Mouse (Mus musculus) midbrain, postnatal 0 days (tissue): ENCODE results near the gene Sel1l3. TPM values are rescaled to one million over a fixed set of nuclear protein-coding genes. Genes with fewer than 3 reads are reported as not detected.

ENCODE experiments used
- ATAC-seq: fragments of 200-750 bp; cut with Nextera tagmentation; 2 replicates; pipeline ENCODE4 v1.8.0; 2017; ENCODE audit warnings: moderate number of reproducible peaks, mild to moderate bottlenecking, moderate TSS enrichment, moderate library complexity; ENCODE audit not compliant: low FRiP score
- DNase-seq: peaks from one replicate; pipeline ENCODE4 v3.0.0-alpha.2; 2015; ENCODE audit warnings: low spot score
- H3K27ac ChIP-seq: fragments of 300-500 bp; sonication (generic); 2 replicates; pipeline ENCODE4 v1.5.1; 2014; ENCODE audit warnings: low read depth, mild to moderate bottlenecking, low read length, mixed read lengths
- H3K27me3 ChIP-seq: fragments of 300-500 bp; sonication (generic); 2 replicates; pipeline ENCODE4 v1.6.1; 2014; ENCODE audit warnings: low read length, control low read depth, mixed read lengths; ENCODE audit not compliant: insufficient read depth
- H3K36me3 ChIP-seq: fragments of 300-500 bp; sonication (generic); 2 replicates; pipeline ENCODE4 v1.6.1; 2014; ENCODE audit warnings: low read length, control low read depth, mixed read lengths; ENCODE audit not compliant: insufficient read depth
- H3K4me1 ChIP-seq: fragments of 300-500 bp; sonication (generic); 2 replicates; pipeline ENCODE4 v1.6.1; 2014; ENCODE audit warnings: mild to moderate bottlenecking, control low read depth, antibody characterized with exemption, low read length, mixed read lengths; ENCODE audit not compliant: insufficient read depth
- H3K4me2 ChIP-seq: fragments of 300-500 bp; sonication (generic); 2 replicates; pipeline ENCODE4 v1.6.1; 2014; ENCODE audit warnings: low read depth, mild to moderate bottlenecking, low read length, mixed read lengths; ENCODE audit not compliant: poor library complexity, severe bottlenecking
- H3K4me3 ChIP-seq: fragments of 300-500 bp; sonication (generic); 2 replicates; pipeline ENCODE4 v1.5.1; 2014; ENCODE audit warnings: low read depth, mild to moderate bottlenecking, low read length, moderate library complexity
- H3K9ac ChIP-seq: fragments of 300-500 bp; sonication (generic); replicated peaks from 2 replicates; pipeline ENCODE4 v1.6.1; 2014; ENCODE audit warnings: mild to moderate bottlenecking, low read length, moderate library complexity, mixed read lengths; ENCODE audit not compliant: poor library complexity, severe bottlenecking
- H3K9me3 ChIP-seq: fragments of 300-500 bp; sonication (generic); 2 replicates; pipeline ENCODE4 v1.6.1; 2016; ENCODE audit warnings: low read length, control low read depth
- CTCF ChIP-seq: IDR thresholded peaks from 2 replicates; pipeline ENCODE4 v1.5.1; 2016; ENCODE audit warnings: antibody characterized with exemption, mild to moderate bottlenecking
- WGBS: fragments of 180-500 bp; shearing (Covaris S2); extraction: QIAGEN DNeasy Blood & Tissue Kit; methylation state at CpG from one replicate; pipeline ENCODE4 v1.1.7; 2014; 5-methylcytosine and 5-hydroxymethylcytosine counted together
- polyA plus RNA-seq: library from polyadenylated mRNA; unstranded; fragments of >200 nt; fragmentation: Nextera tagmentation; extraction: Ambion mirVana; gene quantifications from 2 replicates; pipeline ENCODE4 v1.2.1, GENCODE M21; 2015
- total RNA-seq: library from RNA; depleted of rRNA; stranded (reverse); fragments of >200 nt; gene quantifications from 2 replicates; pipeline ENCODE4 v1.2.3, GENCODE M21; 2014

The Sel1l3 gene
- total and polyA plus RNA-seq, 2 experiments from 2014 or later: 4.7 to 19.0 TPM

- Histone ChIP-seq H3K36me3 (no peaks in the 10 kb centered on the region), H3K9me3 (no peaks in the 10 kb centered on the region), H3K4me1 (no peaks in the 10 kb centered on the region), H3K27me3 (no peaks in the 10 kb centered on the region), H3K9ac (no peak overlapping the region), H3K4me3 (no peak overlapping the region), H3K4me2 (no peak overlapping the region), H3K27ac (no peak overlapping the region)
- no peak for DNase-seq
- 46% methylated on average over 4 of the region's 4 CpGs for WGBS
- TF ChIP-seq CTCF: no peak
- ATAC-seq: no peak
Observed at GRCm38 (mm10) chr5:53230560-53230959, 16.8 kb upstream of the Sel1l3 start.

GRCm38 (mm10) chr5:53225434-53225833 lies 11.7 kb upstream of the Sel1l3 start:
- no peak for ATAC-seq
- no peak for TF ChIP-seq CTCF

GRCm38 (mm10) chr5:53214801-53215200 lies 1.1 kb upstream of the Sel1l3 start:
- ATAC-seq (no peak), DNase-seq (peak; percentile 49)
- Histone ChIP-seq H3K4me3 (no peak overlapping the region), H3K27me3 (no peaks in the 10 kb centered on the region), H3K4me2 (0 out of 2 replicates have a peak overlapping the region, but pooled peaks have one; percentile 87), H3K36me3 (no peaks in the 10 kb centered on the region), H3K9me3 (no peaks in the 10 kb centered on the region), H3K27ac (no peak overlapping the region), H3K4me1 (peaks cover 3% of the 10 kb centered on the region; the same call in 1 of the 2 replicates), H3K9ac (no peak overlapping the region)
- TF ChIP-seq CTCF: no peak
- 4% methylated on average over 1 of the region's 1 CpGs for WGBS

More at GRCm38 (mm10) chr5:53225434-53225833, 11.7 kb upstream of the Sel1l3 start:
- no peaks in the 10 kb centered on the region for H3K4me1 ChIP-seq
- WGBS: 95% methylated on average over 13 of the region's 13 CpGs
- no peak overlapping the region for H3K4me2 ChIP-seq
- no peaks in the 10 kb centered on the region for H3K9me3 ChIP-seq
- H3K4me3 ChIP-seq: no peak overlapping the region
- no peak for DNase-seq
- no peak overlapping the region for H3K9ac ChIP-seq
- H3K27ac ChIP-seq: no peak overlapping the region
- H3K27me3 ChIP-seq: no peaks in the 10 kb centered on the region
- no peaks in the 10 kb centered on the region for H3K36me3 ChIP-seq

- TF ChIP-seq CTCF: no peak
- Histone ChIP-seq H3K4me2 (peak overlapping the region; percentile 87), H3K4me1 (peaks cover 3% of the 10 kb centered on the region; the same call in 1 of the 2 replicates), H3K9ac (peak overlapping the region; percentile 81; the same call in 1 of the 2 replicates), H3K27ac (peak overlapping the region; percentile 43; the same call in 1 of the 2 replicates), H3K4me3 (peak overlapping the region; percentile 60), H3K36me3 (no peaks in the 10 kb centered on the region), H3K9me3 (no peaks in the 10 kb centered on the region), H3K27me3 (no peaks in the 10 kb centered on the region)
- 16% methylated on average over 5 of the region's 5 CpGs for WGBS
- DNase-seq (peak; percentile 17), ATAC-seq (no peak)
Observed at GRCm38 (mm10) chr5:53214362-53214761, 635 bp upstream of the Sel1l3 start.

GRCm38 (mm10) chr5:53212782-53213710 lies 681 bp downstream of the Sel1l3 start:
- ATAC-seq (peak; percentile 52; the same call in 1 of the 2 replicates), DNase-seq (no peak)
- Histone ChIP-seq H3K36me3 (no peaks in the 10 kb centered on the region), H3K4me1 (peaks cover 3% of the 10 kb centered on the region; the same call in 1 of the 2 replicates), H3K27ac (peak overlapping the region; percentile 43), H3K9ac (peak overlapping the region; percentile 81), H3K4me2 (peak overlapping the region; percentile 87), H3K27me3 (no peaks in the 10 kb centered on the region), H3K9me3 (no peaks in the 10 kb centered on the region), H3K4me3 (peak overlapping the region; percentile 60)
- no peak for TF ChIP-seq CTCF
- 2% methylated on average over 31 of the region's 99 CpGs for WGBS
